Mouse (Mus musculus): ENCODE results near the gene Ptov1. TPM values are rescaled to one million over a fixed set of nuclear protein-coding genes. Genes with fewer than 3 reads are reported as not detected.

Gene Ptov1
- total RNA-seq, 2 experiments from 2014 or later = 286 to 287 TPM

- peak; percentile 99 to 100 for DNase-seq (ENCODE audit: low spot score in 2 of 2)
- intact Hi-C loops (cut with DNase I) = loop anchor here (1.0 kb wide), 1 partner anchor 42 kb away; no protein-coding TSS in a partner anchor
Observed at GRCm38 (mm10) chr7:44848561-44849415, 20.8 kb downstream of the Ptov1 start, which contains the start of the genes Akt1s1 and Tbc1d17. Gene Akt1s1 (plus strand): TSS chr7:44848991. Gene Tbc1d17 (minus strand): TSS chr7:44849079.

- intact Hi-C loops (cut with DNase I) = no loop called here
Observed at GRCm38 (mm10) chr7:44847772-44848171, 21.8 kb downstream of the Ptov1 start.

GRCm38 (mm10) chr7:44846804-44847203, 22.8 kb downstream of the Ptov1 start:
- no peak for DNase-seq (ENCODE audit: low spot score in 2 of 2)
- intact Hi-C loops (cut with DNase I) = no loop called here

More at GRCm38 (mm10) chr7:44847772-44848171, 21.8 kb downstream of the Ptov1 start:
- DNase-seq (ENCODE audit: low spot score in 2 of 2) = no peak

GRCm38 (mm10) chr7:44845006-44845405, 24.6 kb downstream of the Ptov1 start:
- DNase-seq (ENCODE audit: low spot score in 2 of 2) = no peak
- intact Hi-C loops (cut with DNase I) = no loop called here

- DNase-seq (ENCODE audit: low spot score in 2 of 2) = no peak
- intact Hi-C loops (cut with DNase I) = no loop called here
Observed at GRCm38 (mm10) chr7:44841825-44842463, 27.6 kb downstream of the Ptov1 start.

GRCm38 (mm10) chr7:44840426-44840825, 29.2 kb downstream of the Ptov1 start:
- intact Hi-C loops (cut with DNase I) = no loop called here
- no peak for DNase-seq (ENCODE audit: low spot score in 2 of 2)

GRCm38 (mm10) chr7:44839491-44840191, 29.9 kb downstream of the Ptov1 start:
- intact Hi-C loops (cut with DNase I) = no loop called here
- DNase-seq (ENCODE audit: low spot score in 2 of 2) = peak; percentile 62 to 65

GRCm38 (mm10) chr7:44839171-44839490, 30.5 kb downstream of the Ptov1 start:
- intact Hi-C loops (cut with DNase I) = no loop called here
- no peak for DNase-seq (ENCODE audit: low spot score in 2 of 2)

- intact Hi-C loops (cut with DNase I) = no loop called here
- no peak for DNase-seq (ENCODE audit: low spot score in 2 of 2)
Observed at GRCm38 (mm10) chr7:44838073-44838472, 31.5 kb downstream of the Ptov1 start.

- intact Hi-C loops (cut with DNase I) = no loop called here
- DNase-seq (ENCODE audit: low spot score in 2 of 2) = no peak
Observed at GRCm38 (mm10) chr7:44836423-44837053, 33.0 kb downstream of the Ptov1 start.

GRCm38 (mm10) chr7:44836016-44836404, 33.6 kb downstream of the Ptov1 start:
- no peak for DNase-seq (ENCODE audit: low spot score in 2 of 2)
- intact Hi-C loops (cut with DNase I) = no loop called here

GRCm38 (mm10) chr7:44835373-44836015, 34.1 kb downstream of the Ptov1 start:
- intact Hi-C loops (cut with DNase I) = no loop called here
- no peak for DNase-seq (ENCODE audit: low spot score in 2 of 2)

GRCm38 (mm10) chr7:44832763-44833162, 36.8 kb downstream of the Ptov1 start:
- intact Hi-C loops (cut with DNase I) = no loop called here
- no peak for DNase-seq (ENCODE audit: low spot score in 2 of 2)

GRCm38 (mm10) chr7:44828706-44829105, 40.9 kb downstream of the Ptov1 start:
- intact Hi-C loops (cut with DNase I) = no loop called here
- no peak for DNase-seq (ENCODE audit: low spot score in 2 of 2)

- intact Hi-C loops (cut with DNase I) = no loop called here
- no peak for DNase-seq (ENCODE audit: low spot score in 2 of 2)
Observed at GRCm38 (mm10) chr7:44826771-44827170, 42.8 kb downstream of the Ptov1 start.

GRCm38 (mm10) chr7:44824872-44825271, 44.7 kb downstream of the Ptov1 start:
- peak; percentile 78 to 87 for DNase-seq (ENCODE audit: low spot score in 2 of 2)
- intact Hi-C loops (cut with DNase I) = loop anchor here (1.0 kb wide), 1 partner anchor 101 kb away; no protein-coding TSS in a partner anchor

GRCm38 (mm10) chr7:44823409-44823808, 46.2 kb downstream of the Ptov1 start:
- intact Hi-C loops (cut with DNase I) = no loop called here
- DNase-seq (ENCODE audit: low spot score in 2 of 2) = no peak

GRCm38 (mm10) chr7:44821666-44822448, 47.7 kb downstream of the Ptov1 start:
- intact Hi-C loops (cut with DNase I) = no loop called here

GRCm38 (mm10) chr7:44820525-44820924, 49.1 kb downstream of the Ptov1 start:
- intact Hi-C loops (cut with DNase I) = no loop called here

More at GRCm38 (mm10) chr7:44821666-44822448, 47.7 kb downstream of the Ptov1 start:
- DNase-seq (ENCODE audit: low spot score in 2 of 2) = no peak

More at GRCm38 (mm10) chr7:44820525-44820924, 49.1 kb downstream of the Ptov1 start:
- no peak for DNase-seq (ENCODE audit: low spot score in 2 of 2)

Data from left cerebral cortex, postnatal 25 days (tissue).